Mouse (Mus musculus) intestine, postnatal 0 days (tissue): ENCODE data around the gene Ddb2. TPM values are rescaled to one million over a fixed set of nuclear protein-coding genes. Genes with fewer than 3 reads are reported as not detected.

Source experiments
- ATAC-seq: fragments of 200-750 bp; cut with Nextera tagmentation; 2 replicates; pipeline ENCODE4 v1.8.0; 2017; ENCODE audit warnings: mild to moderate bottlenecking, moderate TSS enrichment, moderate library complexity
- H3K27ac ChIP-seq: fragments of 300-500 bp; sonication (generic); 2 replicates; pipeline ENCODE4 v1.5.1; 2014; ENCODE audit warnings: mild to moderate bottlenecking, low read depth, low read length, moderate library complexity
- H3K27me3 ChIP-seq: fragments of 300-500 bp; sonication (generic); replicated peaks from 2 replicates; pipeline ENCODE4 v1.6.1; 2014; ENCODE audit warnings: low read length, mixed read lengths; ENCODE audit not compliant: control insufficient read depth, insufficient read depth
- H3K36me3 ChIP-seq: fragments of 300-500 bp; sonication (generic); 2 replicates; pipeline ENCODE4 v1.6.1; 2014; ENCODE audit warnings: mild to moderate bottlenecking, moderate library complexity; ENCODE audit not compliant: control insufficient read depth, insufficient read depth
- H3K4me1 ChIP-seq: fragments of 300-500 bp; sonication (generic); replicated peaks from 2 replicates; pipeline ENCODE4 v1.6.1; 2014; ENCODE audit warnings: antibody characterized with exemption, low read length, mixed read lengths; ENCODE audit not compliant: control insufficient read depth, insufficient read depth
- H3K4me2 ChIP-seq: fragments of 300-500 bp; sonication (generic); replicated peaks from 2 replicates; pipeline ENCODE4 v1.6.1; 2014; ENCODE audit warnings: low read depth, mild to moderate bottlenecking, moderate library complexity
- H3K4me3 ChIP-seq: fragments of 300-500 bp; sonication (generic); 2 replicates; pipeline ENCODE4 v1.5.1; 2014; ENCODE audit warnings: low read depth, low read length
- H3K9ac ChIP-seq: fragments of 300-500 bp; sonication (generic); 2 replicates; pipeline ENCODE4 v1.6.1; 2014; ENCODE audit warnings: mild to moderate bottlenecking, low read depth, low read length
- H3K9me3 ChIP-seq: fragments of 300-500 bp; sonication (generic); 2 replicates; pipeline ENCODE4 v1.6.1; 2016; ENCODE audit warnings: mixed run types; ENCODE audit not compliant: control insufficient read depth
- CTCF ChIP-seq: sonication (generic); IDR thresholded peaks from 2 replicates; pipeline ENCODE4 v1.5.1; 2016; ENCODE audit warnings: low read depth, mild to moderate bottlenecking, control low read depth, antibody characterized with exemption, moderate library complexity
- WGBS: fragments of 180-500 bp; shearing (Covaris S2); extraction: QIAGEN DNeasy Blood & Tissue Kit; methylation state at CpG from one replicate; pipeline ENCODE4 v1.1.7; 2014; 5-methylcytosine and 5-hydroxymethylcytosine counted together
- polyA plus RNA-seq: library from polyadenylated mRNA; unstranded; fragments of >200 nt; fragmentation: Nextera tagmentation; extraction: Ambion mirVana; gene quantifications from 2 replicates; pipeline ENCODE4 v1.2.1, GENCODE M21; 2015

The Ddb2 gene
- polyA plus RNA-seq, 1 experiment from 2014 or later, result 4.4 TPM

GRCm38 (mm10) chr2:91256256-91257125, 19.7 kb upstream of the Ddb2 start:
- peak overlapping the region; percentile 8 for H3K9ac ChIP-seq
- H3K27ac ChIP-seq, result no peak overlapping the region
- H3K4me3 ChIP-seq, result peak overlapping the region; percentile 46
- no peaks in the 10 kb centered on the region for H3K9me3 ChIP-seq
- H3K4me1 ChIP-seq, result peaks cover 5% of the 10 kb centered on the region; the same call in 1 of the 2 replicates
- peaks cover 4% of the 10 kb centered on the region for H3K27me3 ChIP-seq
- H3K36me3 ChIP-seq, result no peaks in the 10 kb centered on the region
- peak; percentile 50 for ATAC-seq
- TF ChIP-seq CTCF, result no peak
- WGBS, result under 1% methylated on average over 51 of the region's 52 CpGs
- H3K4me2 ChIP-seq, result peak overlapping the region; percentile 78

GRCm38 (mm10) chr2:91255661-91256150, 18.9 kb upstream of the Ddb2 start, which contains the start of gene Pacsin3:
Gene Pacsin3, plus strand, starts transcription at chr2:91255954.
- peak within 1 kb of the TSS; percentile 78 for H3K4me2 ChIP-seq
- no peak within 1 kb of the TSS for H3K27ac ChIP-seq
- H3K27me3 ChIP-seq, result peaks cover 4% of the 10 kb centered on the region
- H3K4me1 ChIP-seq, result peaks cover 5% of the 10 kb centered on the region; the same call in 1 of the 2 replicates
- WGBS, result 3% methylated on average over 27 of the region's 27 CpGs
- no peak for ATAC-seq
- no peaks in the 10 kb centered on the region for H3K36me3 ChIP-seq
- TF ChIP-seq CTCF, result no peak
- H3K9me3 ChIP-seq, result no peaks in the 10 kb centered on the region
- peak within 1 kb of the TSS; percentile 8 for H3K9ac ChIP-seq
- peak within 1 kb of the TSS; percentile 46 for H3K4me3 ChIP-seq

GRCm38 (mm10) chr2:91254725-91255380, 18.1 kb upstream of the Ddb2 start:
- Histone ChIP-seq H3K4me1 (peaks cover 5% of the 10 kb centered on the region; the same call in 1 of the 2 replicates), H3K27me3 (peaks cover 4% of the 10 kb centered on the region), H3K4me2 (no peak overlapping the region), H3K4me3 (no peak overlapping the region), H3K27ac (no peak overlapping the region), H3K9me3 (no peaks in the 10 kb centered on the region), H3K9ac (no peak overlapping the region), H3K36me3 (no peaks in the 10 kb centered on the region)
- ATAC-seq, result no peak
- TF ChIP-seq CTCF, result no peak
- 52% methylated on average over 8 of the region's 8 CpGs for WGBS

DNA sequence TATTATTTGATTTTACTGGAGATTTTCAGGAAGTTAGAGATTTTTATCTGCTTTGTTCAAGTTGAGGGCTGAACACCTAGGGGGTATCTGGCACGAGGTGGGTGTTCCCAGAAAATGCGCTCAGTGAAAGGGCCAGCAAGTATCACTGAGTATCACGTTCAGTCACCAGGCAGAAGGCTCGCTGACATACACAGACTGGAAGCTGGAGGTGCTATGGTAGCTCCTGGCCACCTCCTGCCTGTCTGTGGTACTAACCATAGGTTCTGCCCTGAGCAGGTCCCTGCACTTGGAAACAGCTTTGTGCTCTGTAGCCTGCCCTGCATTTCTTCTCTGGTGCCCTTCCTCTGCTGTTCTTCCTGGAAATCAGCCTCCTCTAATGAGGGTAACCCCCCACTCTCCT, 15.7 kb upstream of the Ddb2 start:
- ATAC-seq, result no peak
- Histone ChIP-seq H3K27ac (no peak overlapping the region), H3K27me3 (peaks cover 4% of the 10 kb centered on the region), H3K9me3 (no peaks in the 10 kb centered on the region), H3K4me2 (no peak overlapping the region), H3K9ac (no peak overlapping the region), H3K4me3 (no peak overlapping the region), H3K4me1 (peaks cover 2% of the 10 kb centered on the region; the same call in 1 of the 2 replicates), H3K36me3 (no peaks in the 10 kb centered on the region)
- WGBS, result 53% methylated on average over 4 of the region's 4 CpGs
- no peak for TF ChIP-seq CTCF

DNA sequence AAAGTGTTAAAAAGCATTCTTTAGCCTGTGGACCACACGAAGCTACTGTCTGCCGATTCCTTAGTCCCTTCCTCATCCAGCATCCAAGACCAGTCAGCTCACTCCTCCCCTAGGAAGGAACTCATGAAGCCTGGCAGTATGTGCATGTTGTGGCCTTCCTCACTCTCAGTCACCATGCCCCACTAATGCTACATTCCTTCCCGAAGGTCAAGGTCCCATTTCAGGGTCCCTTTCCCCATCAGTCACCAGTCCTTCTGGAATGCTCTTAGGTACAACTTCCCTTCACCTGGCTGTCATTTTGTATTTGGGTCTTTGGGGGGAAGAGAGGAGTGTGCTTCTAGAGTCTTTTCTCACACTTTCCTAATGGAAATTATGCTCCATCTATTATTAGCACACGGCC, 15.2 kb upstream of the Ddb2 start:
- Histone ChIP-seq H3K27ac (no peak overlapping the region), H3K4me2 (no peak overlapping the region), H3K36me3 (no peaks in the 10 kb centered on the region), H3K9ac (no peak overlapping the region), H3K9me3 (no peaks in the 10 kb centered on the region), H3K4me3 (no peak overlapping the region), H3K4me1 (no peaks in the 10 kb centered on the region; the same call in 1 of the 2 replicates), H3K27me3 (peaks cover 4% of the 10 kb centered on the region)
- WGBS, result 64% methylated on average over 4 of the region's 4 CpGs
- no peak for TF ChIP-seq CTCF
- ATAC-seq, result no peak

DNA sequence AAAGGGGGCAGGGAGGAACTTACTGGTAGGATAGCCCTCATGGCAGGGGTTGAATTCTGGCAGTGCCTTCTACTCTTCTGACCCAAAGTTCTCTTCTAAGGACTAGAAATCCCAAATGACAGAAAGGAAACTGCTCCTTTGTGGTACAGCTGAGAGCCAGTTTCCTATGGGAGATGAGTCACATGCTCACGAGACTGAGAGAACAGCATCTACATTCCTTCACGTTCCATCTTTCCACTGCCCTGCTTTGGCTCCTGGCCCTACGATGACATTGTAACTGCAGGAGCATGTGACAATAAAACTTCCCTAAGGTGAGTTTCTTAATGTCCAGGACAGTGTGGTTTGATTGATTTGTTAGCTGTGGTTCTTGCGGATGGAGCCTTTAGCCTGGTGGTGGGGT, 11.6 kb upstream of the Ddb2 start:
- no peaks in the 10 kb centered on the region for H3K27me3 ChIP-seq
- H3K36me3 ChIP-seq, result no peaks in the 10 kb centered on the region
- no peak for TF ChIP-seq CTCF
- H3K27ac ChIP-seq, result no peak overlapping the region
- H3K4me2 ChIP-seq, result no peak overlapping the region
- H3K4me3 ChIP-seq, result no peak overlapping the region
- no peak overlapping the region for H3K9ac ChIP-seq
- ATAC-seq, result no peak
- no peaks in the 10 kb centered on the region for H3K4me1 ChIP-seq
- no peaks in the 10 kb centered on the region for H3K9me3 ChIP-seq
- WGBS, result 78% methylated on average over 4 of the region's 4 CpGs
